Mouse (Mus musculus) heart, adult 2 months (tissue): ENCODE measurements at regions not wholly inside any gene's neighbourhood (a gene's known extent, or its start where the extent isn't known, plus 50 kb on each side); places are given as distances from the start of the nearest gene placed in this dataset.

Experiments
- CTCF ChIP-seq: fragments of 200-600 bp; IDR thresholded peaks from 2 replicates; pipeline ENCODE4 v1.8.1; 2022; ENCODE audit warnings: antibody characterized with exemption, mild to moderate bottlenecking, moderate library complexity
- EP300 ChIP-seq: fragments of 200-500 bp; IDR thresholded peaks from 2 replicates; pipeline ENCODE4 v1.6.1; 2011; ENCODE audit warnings: low read depth, low read length, control low read depth; ENCODE audit not compliant: insufficient read depth
- POLR2A ChIP-seq: fragments of 200-500 bp; IDR thresholded peaks from 2 replicates; pipeline ENCODE4 v1.6.1; 2011; ENCODE audit warnings: mild to moderate bottlenecking, low read depth, low read length, control low read depth; ENCODE audit not compliant: insufficient read depth

- TF ChIP-seq EP300 = no peak
- TF ChIP-seq POLR2A = no peak
- TF ChIP-seq CTCF = no peak
Observed at GRCm38 (mm10) chr14:124767234-124767633, 90.3 kb upstream of the Fgf14 start.
